Mouse (Mus musculus) MEL (cell line): ENCODE data around the gene Thap3. TPM values are rescaled to one million over a fixed set of nuclear protein-coding genes. Genes with fewer than 3 reads are reported as not detected.

Source experiments
- DNase-seq: peaks from one replicate; pipeline ENCODE4 v3.0.0; 2011; ENCODE audit warnings: low read depth, low spot score
- H3K27ac ChIP-seq: 2 replicates; pipeline ENCODE4 v1.5.1; 2012; ENCODE audit warnings: low read depth, mild to moderate bottlenecking, control low read depth, low read length, moderate library complexity; ENCODE audit not compliant: control insufficient read depth
- H3K27me3 ChIP-seq, 2 experiments: fragments of 150-350 bp in 1 of 2; sonication (generic) in 1 of 2; 2 replicates each; pipeline ENCODE4 v1.6.1; 2012; ENCODE audit warnings: low read length in 2 of 2, mild to moderate bottlenecking in 2 of 2, improper control_type of control experiment in 1 of 2, moderate library complexity in 1 of 2; ENCODE audit not compliant: insufficient read depth in 2 of 2, control insufficient read depth in 1 of 2
- H3K36me3 ChIP-seq, 2 experiments: 2 replicates each; pipeline ENCODE4 v1.6.1; 2012 to 2014; ENCODE audit warnings: low read length in 2 of 2, improper control_type of control experiment in 1 of 2, inconsistent platforms in 1 of 2, mild to moderate bottlenecking in 1 of 2; ENCODE audit not compliant: insufficient read depth in 2 of 2, control insufficient read depth in 1 of 2
- H3K4me1 ChIP-seq, 2 experiments: fragments of 150-350 bp in 1 of 2; sonication (generic) in 1 of 2; 2 replicates each; pipeline ENCODE4 v1.6.1; 2012; ENCODE audit warnings: low read length in 2 of 2, improper control_type of control experiment in 1 of 2, mild to moderate bottlenecking in 1 of 2; ENCODE audit not compliant: insufficient read depth in 2 of 2, control insufficient read depth in 1 of 2
- H3K4me3 ChIP-seq, 2 experiments: fragments of 150-350 bp in 1 of 2; sonication (generic) in 1 of 2; 2 replicates each; pipeline ENCODE4 v1.5.1; 2012; ENCODE audit warnings: low read depth in 2 of 2, low read length in 2 of 2, mild to moderate bottlenecking in 2 of 2, moderate library complexity in 2 of 2, control low read depth in 1 of 2, improper control_type of control experiment in 1 of 2; ENCODE audit not compliant: control insufficient read depth in 1 of 2, insufficient read depth in 1 of 2
- H3K79me2 ChIP-seq: 2 replicates; pipeline ENCODE4 v1.6.1; 2012; ENCODE audit warnings: mild to moderate bottlenecking, low read length, moderate library complexity; ENCODE audit not compliant: control insufficient read depth, poor library complexity, insufficient read depth
- H3K9ac ChIP-seq: 2 replicates; pipeline ENCODE4 v1.6.1; 2012; ENCODE audit warnings: low read depth, mild to moderate bottlenecking, control low read depth, low read length, moderate library complexity; ENCODE audit not compliant: control insufficient read depth, poor library complexity, severe bottlenecking
- H3K9me3 ChIP-seq: fragments of 150-350 bp; sonication (generic); replicated peaks from 2 replicates; pipeline ENCODE4 v1.6.1; 2012; ENCODE audit warnings: mild to moderate bottlenecking, low read length, improper control_type of control experiment, moderate library complexity; ENCODE audit not compliant: insufficient read depth
- BHLHE40 ChIP-seq: IDR thresholded peaks from 2 replicates; pipeline ENCODE4 v1.6.1; 2012; ENCODE audit warnings: low read depth, mild to moderate bottlenecking, inconsistent platforms, low read length, improper control_type of control experiment, borderline replicate concordance
- CHD2 ChIP-seq: IDR thresholded peaks from 2 replicates; pipeline ENCODE4 v1.6.1; 2011; ENCODE audit warnings: low read length, improper control_type of control experiment
- CTCF ChIP-seq, 3 experiments: IDR thresholded peaks in 2 of 3; conservative IDR thresholded peaks in 1 of 3; 2 replicates each; pipeline ENCODE4 v1.5.1; 2011 to 2012; ENCODE audit warnings: low read length in 3 of 3, low read depth in 2 of 3, mild to moderate bottlenecking in 2 of 3, improper control_type of control experiment in 1 of 3, inconsistent platforms in 1 of 3, mixed read lengths in 1 of 3, moderate library complexity in 1 of 3; ENCODE audit not compliant: control insufficient read depth in 1 of 3, insufficient read depth in 1 of 3, poor library complexity in 1 of 3, severe bottlenecking in 1 of 3
- E2F4 ChIP-seq: IDR thresholded peaks from 2 replicates; pipeline ENCODE4 v1.6.1; 2011; ENCODE audit warnings: low read depth, low read length, improper control_type of control experiment, borderline replicate concordance
- ELF1 ChIP-seq: IDR thresholded peaks from 2 replicates; pipeline ENCODE4 v1.6.1; 2014; ENCODE audit warnings: low read depth, mild to moderate bottlenecking, inconsistent platforms, low read length, improper control_type of control experiment, moderate library complexity
- EP300 ChIP-seq, 2 experiments: IDR thresholded peaks; 2 replicates each; pipeline ENCODE4 v1.6.1; 2011; ENCODE audit warnings: improper control_type of control experiment in 2 of 2, low read length in 2 of 2, low read depth in 1 of 2, mild to moderate bottlenecking in 1 of 2
- ETS1 ChIP-seq: IDR thresholded peaks from 2 replicates; pipeline ENCODE4 v1.6.1; 2012; ENCODE audit warnings: low read depth, mild to moderate bottlenecking, inconsistent platforms, low read length, improper control_type of control experiment, moderate library complexity
- GATA1 ChIP-seq: IDR thresholded peaks from 2 replicates; pipeline ENCODE4 v1.6.1; 2011; ENCODE audit warnings: low read depth, low read length, improper control_type of control experiment
- HCFC1 ChIP-seq: IDR thresholded peaks from 2 replicates; pipeline ENCODE4 v1.6.1; 2012; ENCODE audit warnings: low read depth, mild to moderate bottlenecking, inconsistent platforms, low read length, improper control_type of control experiment, moderate library complexity
- MAX ChIP-seq: IDR thresholded peaks from 2 replicates; pipeline ENCODE4 v1.6.1; 2011; ENCODE audit warnings: low read length, improper control_type of control experiment
- MAZ ChIP-seq: IDR thresholded peaks from 2 replicates; pipeline ENCODE4 v1.6.1; 2012; ENCODE audit warnings: low read depth, mild to moderate bottlenecking, inconsistent platforms, low read length, improper control_type of control experiment
- MEF2A ChIP-seq: IDR thresholded peaks from 2 replicates; pipeline ENCODE4 v1.6.1; 2014; ENCODE audit warnings: low read depth, mild to moderate bottlenecking, inconsistent platforms, low read length, improper control_type of control experiment; ENCODE audit not compliant: poor library complexity, insufficient replicate concordance, severe bottlenecking; ENCODE audit errors: extremely low read depth
- MYB ChIP-seq: IDR thresholded peaks from 2 replicates; pipeline ENCODE4 v1.6.1; 2011; ENCODE audit warnings: mild to moderate bottlenecking, low read depth, low read length, improper control_type of control experiment
- MYC ChIP-seq: IDR thresholded peaks from 2 replicates; pipeline ENCODE4 v1.6.1; 2011; ENCODE audit warnings: low read depth, mild to moderate bottlenecking, low read length, improper control_type of control experiment, moderate library complexity
- NELFE ChIP-seq: IDR thresholded peaks from 2 replicates; pipeline ENCODE4 v1.6.1; 2011; ENCODE audit warnings: low read depth, low read length, improper control_type of control experiment
- POLR2A ChIP-seq, 2 experiments: IDR thresholded peaks; 2 replicates each; pipeline ENCODE4 v1.6.1; 2011 to 2012; ENCODE audit warnings: low read length in 2 of 2, mild to moderate bottlenecking in 2 of 2, control low read depth in 1 of 2, improper control_type of control experiment in 1 of 2, low read depth in 1 of 2, moderate library complexity in 1 of 2; ENCODE audit not compliant: control insufficient read depth in 1 of 2, insufficient read depth in 1 of 2, poor library complexity in 1 of 2
- POLR2AphosphoS2 ChIP-seq: IDR thresholded peaks from 2 replicates; pipeline ENCODE4 v1.6.1; 2011; ENCODE audit warnings: low read length, improper control_type of control experiment
- RAD21 ChIP-seq: IDR thresholded peaks from 2 replicates; pipeline ENCODE4 v1.6.1; 2011; ENCODE audit warnings: mild to moderate bottlenecking, low read depth, low read length, improper control_type of control experiment
- RCOR1 ChIP-seq: IDR thresholded peaks from 2 replicates; pipeline ENCODE4 v1.6.1; 2012; ENCODE audit warnings: low read depth, mild to moderate bottlenecking, inconsistent platforms, low read length, improper control_type of control experiment
- SIN3A ChIP-seq: IDR thresholded peaks from 2 replicates; pipeline ENCODE4 v1.6.1; 2012; ENCODE audit warnings: low read length, improper control_type of control experiment, inconsistent platforms
- SMC3 ChIP-seq: IDR thresholded peaks from 2 replicates; pipeline ENCODE4 v1.6.1; 2011; ENCODE audit warnings: low read depth, low read length, improper control_type of control experiment
- TAL1 ChIP-seq: IDR thresholded peaks from 2 replicates; pipeline ENCODE4 v1.6.1; 2012; ENCODE audit warnings: mild to moderate bottlenecking, inconsistent platforms, low read length, moderate library complexity, mixed read lengths
- TBP ChIP-seq: IDR thresholded peaks from 2 replicates; pipeline ENCODE4 v1.8.0; 2011; ENCODE audit warnings: low read depth, low read length, improper control_type of control experiment
- TCF12 ChIP-seq: IDR thresholded peaks from 2 replicates; pipeline ENCODE4 v1.6.1; 2014; ENCODE audit warnings: low read depth, mild to moderate bottlenecking, inconsistent platforms, low read length, improper control_type of control experiment, moderate library complexity
- UBTF ChIP-seq: IDR thresholded peaks from 2 replicates; pipeline ENCODE4 v1.6.1; 2012; ENCODE audit warnings: low read depth, mild to moderate bottlenecking, inconsistent platforms, low read length, improper control_type of control experiment, moderate library complexity, borderline replicate concordance; ENCODE audit not compliant: insufficient read depth
- USF1 ChIP-seq: IDR thresholded peaks from 2 replicates; pipeline ENCODE4 v1.6.1; 2014; ENCODE audit warnings: low read depth, mild to moderate bottlenecking, inconsistent platforms, low read length, improper control_type of control experiment, moderate library complexity
- USF2 ChIP-seq, 2 experiments: IDR thresholded peaks; 2 replicates each; pipeline ENCODE4 v1.6.1; 2011 to 2012; ENCODE audit warnings: improper control_type of control experiment in 2 of 2, low read length in 2 of 2, borderline replicate concordance in 1 of 2, inconsistent platforms in 1 of 2, low read depth in 1 of 2, mild to moderate bottlenecking in 1 of 2; ENCODE audit not compliant: insufficient read depth in 1 of 2
- ZMIZ1 ChIP-seq: IDR thresholded peaks from 2 replicates; pipeline ENCODE4 v1.6.1; 2012; ENCODE audit warnings: low read depth, mild to moderate bottlenecking, inconsistent platforms, low read length, improper control_type of control experiment, moderate library complexity
- ZNF384 ChIP-seq: IDR thresholded peaks from 2 replicates; pipeline ENCODE4 v1.6.1; 2012; ENCODE audit warnings: low read depth, mild to moderate bottlenecking, inconsistent platforms, low read length, improper control_type of control experiment
- polyA plus RNA-seq, 2 experiments: library from polyadenylated mRNA; stranded (reverse) in 1 of 2; unstranded in 1 of 2; fragments of >175 nt in 1 of 2; fragments of >200 nt in 1 of 2; gene quantifications; 2 replicates each; pipeline versions ENCODE4 v1.2.1 to v1.2.4; 2012; ENCODE audit warnings: low replicate concordance in 2 of 2, low read depth in 1 of 2; ENCODE audit not compliant: insufficient read length in 2 of 2, insufficient read depth in 1 of 2, missing spikeins in 1 of 2
- total RNA-seq: library from RNA; depleted of rRNA; stranded (reverse); fragments of 300-350 nt; gene quantifications from 2 replicates; pipeline ENCODE4 v1.2.3, GENCODE M21; 2012

Thap3 gene
- total and polyA plus RNA-seq, 3 experiments, result 13.7 to 17.2 TPM; not detected in 1

- TF ChIP-seq MYB, result no peak
- TF ChIP-seq BHLHE40, result no peak
Observed at GRCm38 (mm10) chr4:152009076-152010051, 20.6 kb upstream of the Thap3 start (continued).

GRCm38 (mm10) chr4:152008622-152009075 is 19.9 kb upstream of the Thap3 start, which contains the start of gene Klhl21:
Gene Klhl21 (plus strand): TSS chr4:152008803.
- peak; percentile 97 for DNase-seq
- peaks cover 0 to 11% of the 10 kb centered on the region in 2 experiments; a peak in 3 of 4 replicates for H3K4me1 ChIP-seq
- peak within 1 kb of the TSS; percentile 81 for H3K9ac ChIP-seq
- peaks cover 0 to 5% of the 10 kb centered on the region in 2 experiments; a peak in 1 of 4 replicates for H3K36me3 ChIP-seq
- H3K79me2 ChIP-seq, result peaks cover 38% of the 10 kb centered on the region
- H3K4me3 ChIP-seq, result peak within 1 kb of the TSS; percentile 74 to 83
- peak within 1 kb of the TSS; percentile 46 for H3K27ac ChIP-seq
- no peaks in the 10 kb centered on the region for H3K27me3 ChIP-seq
- H3K9me3 ChIP-seq, result no peaks in the 10 kb centered on the region
- peak; percentile 26; the same call in 1 of the 2 replicates for TF ChIP-seq TCF12
- TF ChIP-seq MAZ, result peak; percentile 83; the same call in 1 of the 2 replicates
- TF ChIP-seq TBP, result peak; percentile 92
- TF ChIP-seq ZMIZ1, result peak; percentile 94
- no peak for TF ChIP-seq TAL1
- no peak for TF ChIP-seq ZNF384
- no peak; the same call in 1 of the 2 replicates for TF ChIP-seq MYC
- no peak for TF ChIP-seq USF2 (IDR thresholded peaks at IDR 0.05; ENCODE audit: borderline replicate concordance in 1 of 2, insufficient read depth in 1 of 2, low read depth in 1 of 2, low read length in 2 of 2)
- peak; percentile 85; the same call in 1 of the 2 replicates for TF ChIP-seq POLR2AphosphoS2
- no peak for TF ChIP-seq MEF2A
- no peak for TF ChIP-seq CHD2
- peak; percentile 78 for TF ChIP-seq HCFC1
- TF ChIP-seq MAX, result peak; percentile 12; the same call in 1 of the 2 replicates
- TF ChIP-seq ELF1, result peak; percentile 60
- TF ChIP-seq NELFE, result peak; percentile 97
- peak in 1 of 2 experiments; percentile 36; a peak in 2 of 4 replicates for TF ChIP-seq EP300 (IDR thresholded peaks at IDR 0.05; ENCODE audit: low read depth in 1 of 2, low read length in 2 of 2)
- peak; percentile 87 for TF ChIP-seq ETS1
- no peak for TF ChIP-seq RCOR1
- 0 out of 2 replicates have a peak, but pooled peaks have one; percentile 11 for TF ChIP-seq MYB
- peak; percentile 36; the same call in 1 of the 2 replicates for TF ChIP-seq USF1
- TF ChIP-seq CTCF (IDR thresholded peaks at IDR 0.05 in 2 of 3, conservative IDR thresholded peaks at IDR 0.05 in 1 of 3; ENCODE audit: control insufficient read depth in 1 of 3, insufficient read depth in 1 of 3, low read depth in 2 of 3, low read length in 3 of 3, poor library complexity in 1 of 3, severe bottlenecking in 1 of 3), result no peak
- no peak for TF ChIP-seq GATA1
- no peak for TF ChIP-seq E2F4
- TF ChIP-seq UBTF, result peak; percentile 23; the same call in 1 of the 2 replicates
- peak; percentile 93 for TF ChIP-seq POLR2A (IDR thresholded peaks at IDR 0.05; ENCODE audit: control insufficient read depth in 1 of 2, insufficient read depth in 1 of 2, low read depth in 1 of 2, low read length in 2 of 2, poor library complexity in 1 of 2)
- TF ChIP-seq RAD21, result no peak
- peak; percentile 84 for TF ChIP-seq SIN3A
- no peak for TF ChIP-seq SMC3
